Mouse (Mus musculus) small intestine, adult 2 months (tissue): ENCODE results near the gene Tnip2.

Source experiments
- CTCF ChIP-seq: fragments of 200-500 bp; IDR thresholded peaks from 2 replicates; pipeline ENCODE4 v1.5.1; 2012; ENCODE audit warnings: low read depth, mild to moderate bottlenecking, control low read depth, inconsistent platforms, low read length, moderate library complexity, mixed read lengths; ENCODE audit not compliant: insufficient replicate concordance, insufficient read length; ENCODE audit errors: extremely low read depth
- POLR2A ChIP-seq: fragments of 200-500 bp; IDR thresholded peaks from 2 replicates; pipeline ENCODE4 v1.6.1; 2012; ENCODE audit warnings: low read depth, mild to moderate bottlenecking, control low read depth, inconsistent platforms, low read length, moderate library complexity

DNA sequence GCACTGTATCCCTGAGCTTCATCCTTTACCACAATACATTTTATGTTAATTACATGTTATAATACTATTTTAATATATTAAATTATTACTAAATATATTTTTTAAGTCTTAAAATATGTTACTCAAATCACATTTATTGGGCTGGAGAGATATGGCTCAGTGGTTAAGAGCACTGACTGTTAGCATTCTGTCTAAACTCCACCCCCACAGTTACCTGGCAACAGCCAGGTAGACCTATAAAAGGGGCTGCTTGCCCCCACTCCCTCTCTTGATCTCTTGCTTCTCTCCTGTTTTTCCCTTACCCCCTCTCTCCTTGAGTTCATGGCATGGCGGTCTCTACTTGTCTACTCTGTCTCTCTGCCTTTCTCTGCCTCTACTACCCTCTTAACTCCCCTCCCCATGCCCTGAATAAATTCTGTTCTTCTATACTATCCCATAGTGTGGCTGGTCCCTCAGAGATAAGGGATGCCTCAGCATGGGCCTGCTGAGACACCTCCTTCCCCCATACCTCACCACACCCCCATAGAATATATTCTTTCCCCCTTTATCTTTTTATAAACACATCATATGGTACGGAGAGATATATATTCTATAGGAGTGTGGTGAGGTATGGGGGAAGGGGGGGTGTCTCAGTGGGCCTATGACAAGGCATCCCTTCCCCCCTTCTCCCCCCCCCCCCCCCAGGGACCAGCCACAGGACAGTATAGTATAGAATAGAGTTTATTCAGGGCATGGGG, 45.6 kb downstream of the Tnip2 start:
- no peak for TF ChIP-seq POLR2A
- no peak for TF ChIP-seq CTCF
